ENCODE assay signal across 20 mouse cellular contexts in genomic region chr7:141585881-141586280, GRCm38 (mm10). TPM values are rescaled to one million over a fixed set of nuclear protein-coding genes. Genes with fewer than 3 reads are reported as not detected.
A peak's percentile ranks its signal among the peaks of the same experiment; 100 is the strongest.
DNase-seq lines count a peak whose midpoint lies in the region; ATAC-seq lines count a peak whose summit lies in the region.
"Had no signal": no experiment of that assay in that cellular context is flagged by ENCODE, and none has a peak within 500 bp of the region (broad histone marks: within the 10 kb centered on the region; RNA-seq: fewer than 3 reads in every experiment).

No protein-coding gene starts in this region.

- H3K4me2 ChIP-seq in heart, embryonic 11.5 days, result peak overlapping the region; percentile 31
- H3K4me2 ChIP-seq in liver, embryonic 16.5 days (ENCODE audit: low read depth, low read length), result peak overlapping the region; percentile 68
- H3K4me2 ChIP-seq: heart, embryonic 15.5 days; hindbrain, embryonic 12.5 days; limb, embryonic 13.5 days; neural tube, embryonic 13.5 days had no signal

- 59% methylated on average over 1 of the region's 1 CpGs for WGBS in heart, embryonic 11.5 days (ENCODE audit: insufficient replicate concordance)
- 36% methylated on average over 1 of the region's 1 CpGs for WGBS in liver, embryonic 16.5 days (ENCODE audit: insufficient replicate concordance)

- 0 out of 2 replicates have a peak overlapping the region, but pooled peaks have one; percentile 39 for H3K9ac ChIP-seq in heart, embryonic 11.5 days (ENCODE audit: low read depth, low read length)
- H3K9ac ChIP-seq in liver, embryonic 16.5 days (ENCODE audit: low read depth, low read length), result peak overlapping the region; percentile 62
- H3K9ac ChIP-seq: heart, embryonic 15.5 days; hindbrain, embryonic 12.5 days; limb, embryonic 13.5 days; neural tube, embryonic 13.5 days had no signal

- peak overlapping the region; percentile 85 for H3K27ac ChIP-seq in heart, embryonic 11.5 days (ENCODE audit: low read depth, low read length)
- peak overlapping the region; percentile 98 for H3K27ac ChIP-seq in liver, embryonic 16.5 days (ENCODE audit: low read length)
- H3K27ac ChIP-seq: heart, embryonic 15.5 days; hindbrain, embryonic 12.5 days; kidney, postnatal 0 days; limb, embryonic 13.5 days; neural tube, embryonic 13.5 days had no signal

- H3K4me3 ChIP-seq in heart, embryonic 11.5 days (ENCODE audit: low read depth, low read length), result no peak overlapping the region
- H3K4me3 ChIP-seq in liver, embryonic 16.5 days (ENCODE audit: low read depth, low read length), result peak overlapping the region; percentile 33
- H3K4me3 ChIP-seq: heart, embryonic 15.5 days; hindbrain, embryonic 12.5 days; limb, embryonic 13.5 days; megakaryocyte, embryonic 14.5 days; neural tube, embryonic 13.5 days had no signal

- intact Hi-C loops in heart, postnatal 25 days (cut with DNase I), result no loop called here

- no peak for DNase-seq in heart, postnatal 25 days (ENCODE audit: low spot score)
- DNase-seq in spleen, postnatal 10 days (ENCODE audit: low spot score in 2 of 2), result peak; percentile 33 to 44
- no peak for DNase-seq in spleen, adult 12 weeks (ENCODE audit: low spot score)
- no peak for DNase-seq in layer of hippocampus, postnatal 14 days (ENCODE audit: low spot score in 2 of 2)
- DNase-seq: adrenal gland, adult 2 months; cerebellum, adult 2 months; lung, postnatal 10 days; right cerebral cortex, postnatal 25 days; thymus, adult 2 months had no signal

- H3K4me1 ChIP-seq in heart, embryonic 11.5 days (ENCODE audit: control insufficient read depth, insufficient read depth, low read length), result peaks cover 4% of the 10 kb centered on the region; the same call in 1 of the 2 replicates
- H3K4me1 ChIP-seq in liver, embryonic 16.5 days (ENCODE audit: control insufficient read depth, low read depth, low read length), result peaks cover 62% of the 10 kb centered on the region
- H3K4me1 ChIP-seq: heart, embryonic 15.5 days; hindbrain, embryonic 12.5 days; limb, embryonic 13.5 days; neural tube, embryonic 13.5 days had no signal

- no peaks in the 10 kb centered on the region for H3K27me3 ChIP-seq in heart, embryonic 11.5 days (ENCODE audit: control insufficient read depth, insufficient read depth, low read length)
- no peaks in the 10 kb centered on the region for H3K27me3 ChIP-seq in liver, embryonic 16.5 days (ENCODE audit: control insufficient read depth, insufficient read depth, low read depth, low read length)
- H3K27me3 ChIP-seq: heart, embryonic 15.5 days; hindbrain, embryonic 12.5 days; limb, embryonic 13.5 days; megakaryocyte, embryonic 14.5 days; neural tube, embryonic 13.5 days had no signal

- ATAC-seq in heart, embryonic 11.5 days (replicated peaks; ENCODE audit: insufficient number of reproducible peaks, low FRiP score, low TSS enrichment), result peak; percentile 72; the same call in 1 of the 2 replicates
- ATAC-seq in liver, embryonic 16.5 days (ENCODE audit: low read depth), result peak; percentile 61
- ATAC-seq in granulocyte monocyte progenitor cell, adult 5-6 weeks (replicated peaks; ENCODE audit: poor library complexity, severe bottlenecking), result no peak
- ATAC-seq in CD4-positive, CD25-positive, alpha-beta regulatory T cell, adult 4 months, result no peak
- ATAC-seq: forebrain, embryonic 14.5 days had no signal

- H3K9me3 ChIP-seq in heart, embryonic 11.5 days (replicated peaks; ENCODE audit: control insufficient read depth, low read length), result no peaks in the 10 kb centered on the region
- no peaks in the 10 kb centered on the region for H3K9me3 ChIP-seq in liver, embryonic 16.5 days (replicated peaks; ENCODE audit: control insufficient read depth, low read length)
- H3K9me3 ChIP-seq: heart, embryonic 15.5 days; hindbrain, embryonic 12.5 days; limb, embryonic 13.5 days; megakaryocyte, embryonic 14.5 days; neural tube, embryonic 13.5 days had no signal

- peaks cover 8% of the 10 kb centered on the region for H3K36me3 ChIP-seq in heart, embryonic 11.5 days (ENCODE audit: control insufficient read depth, insufficient read depth, low read length)
- H3K36me3 ChIP-seq in liver, embryonic 16.5 days (ENCODE audit: control insufficient read depth, insufficient read depth), result peaks cover 19% of the 10 kb centered on the region

RNA-seq across cellular contexts. Expression of gene Ap2a2, which starts 23.9 kb away (rescaled TPM):
- polyA plus RNA-seq in heart, embryonic 11.5 days (2014; fragmentation: Nextera tagmentation; extraction: Ambion mirVana), result 53.0 and 66.8 TPM in 2 replicates
- 10 to 100 TPM; 48.9 to 56.1 TPM for total RNA-seq in heart, postnatal 25 days (2021)
- 66.7 and 70.7 TPM in 2 replicates for polyA plus RNA-seq in liver, embryonic 16.5 days (2015; fragmentation: Nextera tagmentation; extraction: Ambion mirVana)
- total RNA-seq in granulocyte monocyte progenitor cell, adult 5-6 weeks (2014; fragmentation: Nextera tagmentation), result 18.9 and 21.0 TPM in 2 replicates
- 20.2 and 28.4 TPM in 2 replicates for total RNA-seq in granulocyte monocyte progenitor cell, adult 5-6 weeks (2017)
- polyA plus RNA-seq in CD4-positive, CD25-positive, alpha-beta regulatory T cell, adult 4 months (2017; shearing (Covaris generic)), result 10 to 100 TPM; 16.6 to 17.1 TPM
- total RNA-seq in layer of hippocampus, postnatal 14 days (2021), result 100 to 1,000 TPM; 279 to 285 TPM

RNA-seq across cellular contexts. Expression of gene Chid1, which starts 46.2 kb away (rescaled TPM):
- 35.0 and 46.7 TPM in 2 replicates for polyA plus RNA-seq in heart, embryonic 11.5 days (2014; fragmentation: Nextera tagmentation; extraction: Ambion mirVana)
- 10 to 100 TPM; 46.6 to 47.1 TPM for total RNA-seq in heart, postnatal 25 days (2021)
- 25.3 and 26.6 TPM in 2 replicates for polyA plus RNA-seq in liver, embryonic 16.5 days (2015; fragmentation: Nextera tagmentation; extraction: Ambion mirVana)
- total RNA-seq in granulocyte monocyte progenitor cell, adult 5-6 weeks (2014; fragmentation: Nextera tagmentation), result 12.2 and 26.1 TPM in 2 replicates
- total RNA-seq in granulocyte monocyte progenitor cell, adult 5-6 weeks (2017), result 40.2 and 40.9 TPM in 2 replicates
- polyA plus RNA-seq in CD4-positive, CD25-positive, alpha-beta regulatory T cell, adult 4 months (2017; shearing (Covaris generic)), result 10 to 100 TPM; 21.9 to 23.4 TPM
- 10 to 100 TPM; 79.9 to 86.7 TPM for total RNA-seq in layer of hippocampus, postnatal 14 days (2021)

Comparison
In these comparisons a context has a peak if more than half of its experiments do, and no peak if none do; other contexts are left out.
1. DNase-seq: peak in spleen, postnatal 10 days (2 of 2); none in heart, postnatal 25 days (single experiment), spleen, adult 12 weeks (single experiment) and layer of hippocampus, postnatal 14 days (0 of 2).
2. ATAC-seq: peak in heart, embryonic 11.5 days (single experiment) and liver, embryonic 16.5 days (single experiment); none in granulocyte monocyte progenitor cell, adult 5-6 weeks (single experiment) and CD4-positive, CD25-positive, alpha-beta regulatory T cell, adult 4 months (single experiment).
3. RNA of gene Ap2a2, which starts 23.9 kb away (total RNA-seq): 279 to 285 TPM in layer of hippocampus, postnatal 14 days; 48.9 to 56.1 TPM in heart, postnatal 25 days and 18.9 to 28.4 TPM in granulocyte monocyte progenitor cell, adult 5-6 weeks; every median in the first group is over 4 times any median in the second.